Mouse (Mus musculus): Measurements from ENCODE around the gene Cinp.

DNA sequence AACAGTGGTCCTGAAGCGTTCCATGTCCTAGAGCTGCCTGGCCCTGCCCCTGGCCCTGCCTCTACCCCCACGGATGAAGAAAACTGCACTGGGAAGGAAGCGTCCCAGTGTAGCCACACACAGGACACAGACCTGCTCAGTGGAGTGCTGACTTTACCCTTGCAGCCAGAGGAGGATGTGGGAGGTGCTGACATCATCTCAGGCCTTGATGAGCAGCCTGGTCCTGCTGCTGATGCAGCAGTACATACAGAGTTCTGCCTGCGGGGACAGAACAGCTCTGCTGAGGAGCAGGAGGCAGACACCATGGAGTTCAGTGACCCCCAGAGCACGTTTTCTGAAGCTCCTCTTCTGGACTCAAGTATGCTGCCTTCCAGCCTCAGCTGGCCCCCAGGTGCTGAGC is 43.9 kb upstream of the Cinp start:
- TF ChIP-seq CTCF (IDR thresholded peaks at IDR 0.05; ENCODE audit: low read depth): no peak
- no peak for TF ChIP-seq EP300 (IDR thresholded peaks at IDR 0.05; ENCODE audit: low read depth)
